Mouse (Mus musculus): ENCODE results near the gene Ccdc77.
A peak's percentile ranks its signal among the peaks of the same experiment; 100 is the strongest.
"Not testable (repeated sequence)": the region's sequence is repeated elsewhere in the genome, so short reads cannot be mapped to it uniquely, and the experiment has no call there.

The Ccdc77 gene

DNA sequence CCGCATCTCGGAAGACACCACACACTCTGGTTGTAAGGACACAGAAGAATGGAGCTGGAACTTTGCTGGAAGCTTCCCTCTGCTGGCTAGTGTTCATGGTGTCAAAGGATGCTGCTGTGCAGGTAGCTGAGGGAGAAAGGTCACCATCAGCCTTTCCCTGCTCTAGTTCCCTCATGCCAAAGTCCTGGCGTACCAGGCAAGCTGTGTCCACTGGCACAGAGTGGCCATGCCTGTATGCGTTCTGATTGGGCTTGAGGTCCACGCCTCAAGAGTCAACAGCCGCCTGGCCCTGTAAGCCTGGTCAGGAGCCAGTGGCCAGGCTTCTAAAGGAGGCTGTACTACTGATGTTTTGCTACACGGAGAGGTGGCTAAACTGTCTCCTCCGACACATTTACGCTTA, 54.8 kb downstream of the Ccdc77 start:
- DNase-seq = peak; percentile 83

DNA sequence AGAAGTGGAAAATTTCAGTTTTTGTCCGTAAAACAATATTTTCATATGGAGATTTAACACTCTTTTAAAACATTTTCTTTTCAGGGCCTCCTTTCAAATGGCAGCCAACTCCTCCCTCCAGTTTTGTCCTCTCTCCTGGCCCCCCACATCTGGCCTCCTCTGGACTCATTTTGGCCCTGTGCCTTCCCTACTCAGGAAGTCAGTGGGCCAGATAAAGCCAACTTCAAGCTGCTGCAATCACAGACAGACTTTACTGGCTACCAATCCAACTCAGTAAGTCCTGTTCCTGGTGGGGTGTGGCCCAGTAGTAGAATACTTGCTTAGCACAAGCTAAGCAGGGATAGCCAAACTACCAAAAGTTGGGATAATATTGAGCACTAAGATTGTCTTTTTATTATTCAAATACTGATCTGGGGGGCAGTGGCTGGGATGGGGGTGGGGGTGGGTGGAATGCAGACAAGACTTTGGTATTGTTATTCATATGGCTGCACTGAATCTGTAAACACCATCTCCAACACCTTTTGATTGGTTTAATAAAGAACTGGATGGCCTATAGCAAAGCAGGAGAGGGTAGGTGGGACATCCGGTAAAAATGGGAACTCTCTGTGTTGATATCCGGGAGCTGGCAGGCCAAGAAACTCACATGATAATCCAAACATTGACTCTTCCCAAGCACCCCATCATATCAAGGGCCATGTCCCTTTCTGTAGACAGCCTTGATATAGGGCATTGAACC, 57.1 kb downstream of the Ccdc77 start:
- DNase-seq = no peak

DNA sequence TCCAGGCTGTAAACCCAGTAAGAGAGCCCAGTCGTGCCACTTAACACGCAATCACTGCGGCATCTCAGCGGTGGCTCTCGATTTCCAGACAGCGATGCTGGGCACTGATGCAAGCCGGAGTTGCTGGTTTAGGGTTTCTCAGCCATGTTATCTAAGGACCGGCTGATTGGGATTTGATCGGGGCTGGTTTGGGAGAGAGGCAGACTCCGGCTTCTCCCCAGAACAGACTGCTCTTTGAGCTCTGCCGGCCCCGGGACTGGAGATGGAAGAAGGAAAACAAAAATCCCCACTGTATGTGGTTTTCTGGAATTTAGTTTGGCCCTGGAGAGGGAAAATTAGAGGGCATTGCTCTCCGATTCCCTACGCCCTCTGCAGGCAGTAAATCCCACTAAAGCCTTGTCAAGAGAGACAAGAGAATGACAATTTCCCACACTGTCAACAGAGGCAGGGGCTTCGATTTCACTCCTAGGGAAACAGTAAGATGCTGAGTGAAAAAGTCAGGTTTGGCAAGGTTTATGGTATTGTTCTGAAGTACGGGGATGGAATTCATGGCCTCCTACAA, 61.3 kb downstream of the Ccdc77 start:
- no peak for DNase-seq

DNA sequence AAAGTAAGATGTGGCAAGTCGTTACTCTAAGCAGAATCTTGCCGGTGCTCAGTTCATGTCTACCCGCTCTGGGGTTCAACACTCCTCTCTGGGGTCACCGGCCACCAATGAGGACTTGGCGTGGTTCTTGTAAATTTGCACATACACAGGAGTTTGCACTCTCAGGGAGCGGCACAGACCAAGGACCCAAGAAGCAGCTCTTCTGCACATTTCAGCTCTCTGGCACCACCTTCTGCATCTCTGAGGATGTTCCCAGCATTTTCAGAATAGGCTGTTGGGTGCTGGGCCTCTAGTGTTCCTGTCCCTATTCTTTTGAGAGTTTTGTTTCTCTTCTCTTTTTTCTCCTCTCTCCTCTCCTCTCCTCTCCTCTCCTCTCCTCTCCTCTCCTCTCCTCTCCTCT, 63.0 kb downstream of the Ccdc77 start:
- DNase-seq = peak; percentile 51

DNA sequence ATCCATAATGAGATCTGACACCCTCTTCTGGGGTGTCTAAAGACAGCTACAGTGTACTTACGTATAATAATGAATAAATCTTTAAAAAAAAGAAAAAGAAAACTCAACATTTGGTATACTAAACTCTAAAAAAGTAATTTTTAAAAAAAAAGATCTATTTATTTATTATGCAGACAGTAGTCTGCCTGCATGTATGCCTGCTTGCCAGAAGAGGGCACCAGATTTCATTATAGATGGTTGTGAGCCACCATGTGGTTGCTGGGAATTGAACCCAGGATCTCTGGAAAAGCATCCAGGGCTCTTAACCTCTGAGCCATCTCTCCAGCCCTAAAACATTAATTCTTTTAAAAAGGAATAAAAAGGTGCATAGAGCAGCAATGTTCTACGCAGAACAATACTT, 67.6 kb downstream of the Ccdc77 start:
- not testable (repeated sequence) for DNase-seq

DNA sequence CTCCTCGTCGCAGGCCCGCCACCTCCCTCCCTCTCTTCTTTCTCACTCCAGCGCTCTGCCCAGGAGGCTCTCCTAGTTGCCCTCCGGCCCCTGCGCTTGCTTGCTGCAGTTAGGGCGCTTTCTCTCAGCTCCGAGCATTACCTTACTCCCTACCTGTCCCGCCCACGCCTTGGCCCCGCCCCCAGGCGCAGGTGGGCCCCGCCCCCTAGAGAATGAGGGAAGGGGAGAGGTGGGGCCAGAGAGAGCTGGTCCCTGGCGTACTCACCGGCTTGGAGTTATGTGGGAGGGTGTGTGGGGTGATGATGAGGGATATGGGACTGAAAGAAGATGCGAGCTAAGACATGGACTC, 69.4 kb downstream of the Ccdc77 start:
- peak; percentile 87 for DNase-seq

DNA sequence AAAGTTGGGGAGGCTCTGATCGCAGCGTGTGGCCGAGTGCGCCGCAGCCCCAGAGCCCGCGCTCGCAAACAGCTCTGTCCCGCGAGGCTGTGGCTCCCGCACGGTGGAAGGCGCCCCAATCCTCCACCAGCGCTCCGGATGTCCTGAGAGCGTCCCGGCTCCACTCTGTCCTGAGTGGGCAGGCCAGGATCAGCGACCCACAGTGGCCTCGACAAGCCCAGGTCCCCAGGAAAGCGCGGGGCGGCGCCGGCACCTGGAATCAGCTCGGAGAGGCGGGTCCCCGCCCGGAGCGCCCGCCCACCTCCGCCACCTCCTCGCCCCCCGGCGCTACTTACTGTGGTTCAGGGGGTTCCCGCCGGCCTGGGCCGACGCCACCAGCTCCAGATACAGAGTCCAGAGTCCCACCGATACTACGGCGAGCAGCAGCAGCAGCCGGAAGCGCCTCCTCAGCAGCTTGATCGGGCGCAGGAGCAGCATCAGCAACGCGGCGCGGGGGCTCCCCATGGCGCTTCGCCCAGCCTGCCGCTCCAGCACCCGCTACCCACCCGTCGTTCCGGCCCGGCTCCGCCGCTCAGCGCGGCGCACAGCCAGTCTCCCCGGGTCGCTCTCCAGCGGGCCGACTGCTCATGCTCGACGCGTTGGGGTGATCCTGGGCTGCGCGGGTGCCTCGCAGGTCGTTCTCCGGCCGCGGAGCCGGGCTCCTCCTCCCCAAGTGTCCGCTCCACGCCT, 70.0 kb downstream of the Ccdc77 start, which contains the start of the genes D330020A13Rik and B4galnt3:
D330020A13Rik (plus strand) TSS at position 309 of the 729 bp plus-strand sequence.
B4galnt3 (minus strand) TSS at position 504 of the 729 bp plus-strand sequence.
- DNase-seq = peak; percentile 47

DNA sequence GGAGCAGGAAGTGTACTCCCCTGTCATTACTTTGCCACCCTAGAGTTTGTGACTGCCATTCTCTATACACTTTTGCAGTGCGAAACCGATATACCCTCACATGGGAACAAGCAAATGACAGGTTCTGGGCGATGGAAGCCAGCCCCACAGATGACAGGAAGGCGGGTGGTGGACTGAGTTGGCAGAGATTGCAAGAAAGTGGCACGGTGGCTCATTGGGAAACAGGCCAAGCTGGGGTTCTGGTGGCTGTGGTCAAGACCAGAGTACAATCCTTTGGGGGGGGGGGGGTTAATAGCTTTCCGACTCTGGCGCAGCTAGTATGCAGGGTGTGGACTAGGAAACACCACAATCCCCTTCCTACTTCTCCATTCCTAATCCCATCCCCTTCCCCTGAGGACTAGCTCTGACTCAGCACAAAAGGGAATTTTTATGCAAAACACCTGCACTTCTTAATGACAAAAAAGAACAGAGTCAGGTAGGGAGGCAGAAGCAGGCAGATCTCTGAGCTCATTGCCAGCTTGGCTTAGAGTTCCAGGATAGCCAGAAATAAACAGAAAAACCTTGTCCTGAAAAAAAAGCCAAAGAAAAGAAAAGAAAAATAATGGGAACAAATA, 72.7 kb downstream of the Ccdc77 start:
- DNase-seq = no peak

DNA sequence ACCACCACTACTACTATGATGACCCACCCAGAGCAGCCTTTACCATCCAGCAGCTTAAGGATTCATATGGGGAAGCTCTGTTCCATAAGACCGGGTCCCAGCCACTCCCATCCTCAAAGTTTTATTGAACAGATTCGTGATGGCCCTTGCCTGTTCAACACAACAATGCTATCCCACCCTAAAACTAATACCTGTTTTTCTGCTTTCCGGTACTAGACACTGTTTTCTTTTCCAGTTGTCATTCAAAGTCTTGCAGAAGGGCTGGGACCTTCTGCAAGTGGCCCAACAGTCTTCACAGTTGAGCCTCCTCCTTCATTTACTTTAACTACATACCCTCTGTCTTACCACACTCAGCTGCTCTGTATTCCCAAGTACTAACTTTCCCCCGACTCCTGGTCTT, 74.7 kb downstream of the Ccdc77 start:
- DNase-seq = no peak

DNA sequence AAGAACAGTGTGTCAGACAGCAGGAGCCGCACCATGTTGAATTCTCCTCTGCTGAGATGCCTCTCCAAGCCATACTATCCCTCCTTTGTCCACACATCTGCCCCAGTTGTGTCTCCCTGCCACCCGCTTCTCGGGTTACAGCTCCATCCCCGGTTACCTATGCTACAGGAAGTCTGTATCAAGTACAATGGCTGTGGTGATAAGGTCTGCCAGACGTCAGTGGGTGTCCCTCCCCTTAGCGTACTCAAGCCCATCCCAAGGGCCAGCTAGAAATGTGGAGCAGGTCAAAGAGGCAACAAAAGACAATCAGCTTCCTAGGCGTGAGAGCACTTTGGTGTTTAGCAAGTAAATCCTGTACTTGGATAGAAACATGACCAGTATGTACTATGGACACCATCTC, 75.6 kb downstream of the Ccdc77 start:
- no peak for DNase-seq

DNA sequence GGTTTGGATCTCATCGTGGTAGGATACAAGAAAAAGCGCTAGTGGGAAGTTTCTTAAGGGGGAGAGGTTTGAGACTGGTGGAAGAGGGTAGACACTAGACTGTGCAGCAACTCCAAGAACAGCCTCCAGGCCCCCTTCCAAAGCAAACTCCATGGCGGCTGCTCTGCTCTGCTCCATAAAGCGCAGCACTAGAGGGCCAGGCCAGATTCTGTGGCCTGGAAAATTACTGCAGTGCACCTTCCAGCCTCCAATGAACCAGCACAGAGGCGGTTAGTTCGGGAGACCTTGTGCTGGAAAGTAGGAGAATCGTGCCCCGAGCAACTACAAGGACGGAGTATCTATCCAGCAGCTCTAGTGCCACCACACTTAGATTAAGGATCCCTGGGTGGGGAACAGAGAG, 76.9 kb downstream of the Ccdc77 start:
- peak; percentile 52 for DNase-seq

DNA sequence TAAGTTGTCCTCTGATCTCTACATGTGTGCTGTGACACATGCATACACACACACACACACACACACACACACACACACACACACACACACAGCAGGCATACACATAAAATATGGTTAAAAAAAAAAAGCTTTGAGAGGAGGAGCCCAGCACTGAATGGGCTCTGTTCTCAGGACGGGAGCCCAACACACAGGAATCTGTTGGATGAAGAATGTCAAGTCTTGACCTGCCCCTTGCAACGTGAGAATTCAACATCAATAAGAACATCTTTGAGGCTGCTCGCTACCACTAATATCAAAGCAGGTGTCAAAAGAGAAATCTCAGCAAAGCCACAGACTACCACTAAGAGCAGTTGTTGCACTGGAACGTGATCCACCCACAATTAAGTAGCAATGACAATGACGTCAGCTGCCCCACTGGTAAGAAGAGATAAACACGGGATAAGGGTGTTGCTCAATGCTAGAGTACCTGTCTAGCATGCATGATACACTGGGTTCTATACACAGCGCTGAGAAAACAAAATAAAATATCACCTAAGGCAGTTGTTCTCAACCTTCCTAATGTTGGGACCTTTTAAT, 87.2 kb downstream of the Ccdc77 start:
- DNase-seq = no peak

DNA sequence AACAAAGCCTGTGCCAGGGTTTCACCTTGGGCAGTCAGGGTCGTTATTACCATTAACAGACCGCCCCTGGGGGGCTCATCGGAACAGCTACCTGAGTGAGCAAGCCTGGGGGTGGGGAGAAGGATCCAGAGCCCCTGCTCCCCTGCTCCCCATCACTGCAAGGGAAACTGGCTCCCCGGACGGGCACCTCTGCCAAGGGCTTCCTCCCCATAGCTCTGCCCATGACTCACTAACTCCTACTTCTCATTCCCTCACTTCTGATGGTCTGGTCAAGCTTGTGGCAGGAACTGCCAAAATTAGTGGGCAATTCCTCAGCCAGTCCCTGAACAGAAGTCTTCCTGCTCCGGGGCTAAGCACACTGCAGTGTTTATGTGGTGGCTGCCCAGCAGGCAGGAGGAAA, 88.9 kb downstream of the Ccdc77 start:
- DNase-seq = no peak

DNA sequence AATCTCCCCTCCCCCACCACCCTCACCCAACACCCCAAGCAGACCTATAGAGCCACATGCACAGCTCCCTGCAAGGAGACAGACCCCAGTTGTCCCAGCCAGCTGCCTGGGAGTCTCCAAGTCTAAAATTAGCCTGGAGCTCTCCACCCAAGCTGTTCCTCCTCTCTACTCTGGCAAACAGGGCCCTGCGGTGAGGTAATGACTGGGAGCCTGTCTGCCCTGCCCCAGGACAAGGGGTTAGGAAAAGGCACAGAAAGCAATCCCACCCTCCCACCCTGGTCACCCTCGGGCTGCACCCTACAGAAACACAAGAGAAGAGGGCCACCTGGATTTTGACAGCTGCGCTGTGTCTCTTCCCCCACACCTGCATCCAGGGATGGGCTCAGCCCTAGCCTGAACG, 89.3 kb downstream of the Ccdc77 start:
- DNase-seq = no peak

Data from kidney, adult 11 months (tissue).